Mouse (Mus musculus) embryonic facial prominence, embryonic 15.5 days (tissue): ENCODE measurements around the gene Sesn1. TPM values are rescaled to one million over a fixed set of nuclear protein-coding genes. Genes with fewer than 3 reads are reported as not detected.
"Not testable (repeated sequence)": the region's sequence is repeated elsewhere in the genome, so short reads cannot be mapped to it uniquely, and the experiment has no call there.

Experiments
- ATAC-seq: fragments of 200-750 bp; cut with Nextera tagmentation; 2 replicates; pipeline ENCODE4 v1.8.0; 2017; ENCODE audit warnings: low read depth, moderate TSS enrichment; ENCODE audit not compliant: insufficient number of reproducible peaks, low FRiP score, low TSS enrichment
- H3K27ac ChIP-seq: fragments of 300-500 bp; sonication (generic); replicated peaks from 2 replicates; pipeline ENCODE4 v1.5.1; 2015; ENCODE audit warnings: mild to moderate bottlenecking, inconsistent platforms
- H3K27me3 ChIP-seq: fragments of 300-500 bp; sonication (generic); 2 replicates; pipeline ENCODE4 v1.6.1; 2015; ENCODE audit warnings: inconsistent platforms
- H3K36me3 ChIP-seq: fragments of 300-500 bp; sonication (generic); 2 replicates; pipeline ENCODE4 v1.6.1; 2015; ENCODE audit warnings: mild to moderate bottlenecking, inconsistent platforms
- H3K4me1 ChIP-seq: fragments of 300-500 bp; sonication (generic); 2 replicates; pipeline ENCODE4 v1.6.1; 2015; ENCODE audit warnings: inconsistent platforms
- H3K4me2 ChIP-seq: fragments of 300-500 bp; sonication (generic); replicated peaks from 2 replicates; pipeline ENCODE4 v1.6.1; 2015; ENCODE audit warnings: mild to moderate bottlenecking, inconsistent platforms
- H3K4me3 ChIP-seq: fragments of 300-500 bp; sonication (generic); replicated peaks from 2 replicates; pipeline ENCODE4 v1.5.1; 2015; ENCODE audit warnings: mild to moderate bottlenecking, inconsistent platforms
- H3K9ac ChIP-seq: fragments of 300-500 bp; sonication (generic); 2 replicates; pipeline ENCODE4 v1.6.1; 2015; ENCODE audit warnings: inconsistent platforms
- H3K9me3 ChIP-seq: fragments of 300-500 bp; sonication (generic); replicated peaks from 2 replicates; pipeline ENCODE4 v1.6.1; 2016; ENCODE audit warnings: inconsistent platforms
- WGBS: fragments of 180-500 bp; shearing (Covaris S2); methylation state at CpG from one replicate; pipeline ENCODE4 v1.1.7; 2015; 5-methylcytosine and 5-hydroxymethylcytosine counted together
- polyA plus RNA-seq: library from polyadenylated mRNA; unstranded; fragments of >200 nt; fragmentation: Nextera tagmentation; extraction: Ambion mirVana; gene quantifications from 2 replicates; pipeline ENCODE4 v1.2.1, GENCODE M21; 2015

The Sesn1 gene
- polyA plus RNA-seq, 1 experiment from 2014 or later = 47.7 TPM

DNA sequence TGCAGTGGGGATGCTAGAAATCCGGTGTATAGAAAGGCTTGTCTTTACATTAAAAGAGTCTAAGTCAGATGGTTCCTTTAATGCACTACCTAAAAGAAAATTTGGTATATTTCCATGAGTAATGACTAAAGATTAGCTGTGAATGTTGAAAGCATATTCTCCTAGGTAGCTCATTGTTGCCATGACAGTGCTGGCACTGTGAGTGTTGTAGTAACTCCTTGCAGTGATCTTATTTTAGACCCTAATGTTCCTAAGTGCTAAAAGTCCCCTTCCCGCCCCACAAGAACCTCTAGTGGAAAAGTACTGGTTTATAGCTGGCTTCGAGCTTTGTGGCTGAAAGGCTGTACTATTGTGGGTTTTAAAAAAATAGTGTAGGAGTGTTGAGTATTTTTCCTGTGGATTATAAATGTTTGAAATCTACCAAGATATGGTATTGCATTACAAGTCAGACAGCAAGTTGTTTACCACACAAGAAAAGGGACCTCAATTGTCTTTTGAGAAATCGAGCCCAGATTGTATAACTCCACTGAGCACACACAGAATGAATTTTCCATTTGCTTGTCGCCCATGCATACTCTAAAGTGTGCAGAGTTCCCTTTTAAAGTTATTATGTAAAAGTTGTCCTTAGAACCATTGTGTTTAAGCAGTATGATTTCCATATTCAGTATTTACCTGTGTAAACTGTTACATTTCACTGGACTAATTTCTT is 13.0 kb downstream of the Sesn1 start:
- WGBS = 57% methylated on average over 5 of the region's 5 CpGs
- no peaks in the 10 kb centered on the region for H3K9me3 ChIP-seq
- no peaks in the 10 kb centered on the region for H3K27me3 ChIP-seq
- no peaks in the 10 kb centered on the region for H3K4me1 ChIP-seq
- H3K27ac ChIP-seq = no peak overlapping the region
- no peak overlapping the region for H3K9ac ChIP-seq
- H3K4me2 ChIP-seq = no peak overlapping the region
- ATAC-seq = no peak
- H3K36me3 ChIP-seq = no peaks in the 10 kb centered on the region
- no peak overlapping the region for H3K4me3 ChIP-seq

DNA sequence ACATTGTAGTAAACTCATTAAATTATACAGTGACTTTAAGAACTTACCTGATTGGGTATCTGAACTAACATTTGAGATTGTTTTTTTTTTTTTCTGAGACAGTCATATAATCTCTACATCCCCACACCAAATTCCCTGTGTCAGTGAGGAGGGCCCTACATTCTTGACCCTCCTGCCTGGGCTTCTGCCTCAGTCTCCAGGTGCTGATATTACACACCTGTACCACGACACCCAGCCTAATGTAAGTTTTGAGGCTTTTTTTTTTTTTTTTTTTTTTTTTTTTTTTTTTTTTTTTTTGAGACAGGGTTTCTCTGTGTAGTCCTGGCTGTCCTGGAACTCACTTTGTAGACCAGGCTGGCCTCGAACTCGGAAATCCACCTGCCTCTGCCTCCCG is 13.5 kb downstream of the Sesn1 start:
- not testable (repeated sequence) for H3K36me3 ChIP-seq, H3K27ac ChIP-seq, H3K4me3 ChIP-seq, ATAC-seq, H3K9me3 ChIP-seq, H3K4me1 ChIP-seq, H3K9ac ChIP-seq, H3K4me2 ChIP-seq, H3K27me3 ChIP-seq
- 80% methylated on average over 4 of the region's 4 CpGs for WGBS

DNA sequence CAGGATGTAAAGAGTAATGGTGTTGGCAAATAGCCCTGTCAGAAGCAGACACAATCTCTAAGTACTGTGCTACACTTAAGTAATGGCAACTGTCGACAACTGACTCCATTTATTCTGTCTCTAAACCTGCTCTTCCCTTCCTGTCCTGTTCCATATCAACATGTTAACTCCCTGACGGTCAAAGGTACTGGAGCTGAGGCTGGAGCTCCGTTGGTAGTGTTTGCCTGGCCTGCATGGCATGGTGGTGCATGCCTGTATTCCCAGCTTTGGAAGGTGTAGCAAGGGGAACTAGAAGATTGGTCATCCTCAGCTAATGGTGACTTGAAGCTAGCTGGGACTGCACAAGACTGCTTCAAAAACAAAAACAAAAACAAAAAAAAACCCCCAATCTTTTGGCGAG is 14.2 kb downstream of the Sesn1 start:
- no peaks in the 10 kb centered on the region for H3K4me1 ChIP-seq
- no peak overlapping the region for H3K27ac ChIP-seq
- H3K4me3 ChIP-seq = no peak overlapping the region
- ATAC-seq = no peak
- no peaks in the 10 kb centered on the region for H3K9me3 ChIP-seq
- no peaks in the 10 kb centered on the region for H3K36me3 ChIP-seq
- no peak overlapping the region for H3K9ac ChIP-seq
- WGBS = 80% methylated on average over 4 of the region's 4 CpGs
- H3K4me2 ChIP-seq = no peak overlapping the region
- H3K27me3 ChIP-seq = no peaks in the 10 kb centered on the region

DNA sequence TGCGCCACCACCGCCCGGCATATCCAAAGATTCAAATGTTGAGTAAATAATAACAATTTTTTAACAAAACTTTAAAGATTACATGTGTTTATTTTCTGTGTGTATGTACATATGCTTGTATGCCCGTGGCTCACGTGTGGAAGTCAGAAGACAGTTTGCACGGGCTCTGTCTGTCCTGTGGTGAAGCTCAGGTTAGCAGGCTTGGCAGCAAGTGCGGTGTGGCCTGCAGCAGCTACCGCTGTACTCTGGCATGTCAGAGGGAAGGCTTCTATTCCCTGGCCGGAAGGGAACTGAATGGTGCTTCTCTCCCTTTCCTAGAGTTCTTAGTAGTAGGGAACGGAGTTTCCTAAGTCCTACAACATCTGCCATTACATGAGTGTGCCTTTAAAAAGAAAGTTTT is 15.3 kb downstream of the Sesn1 start:
- no peak overlapping the region for H3K4me3 ChIP-seq
- no peaks in the 10 kb centered on the region for H3K4me1 ChIP-seq
- H3K4me2 ChIP-seq = no peak overlapping the region
- no peak overlapping the region for H3K27ac ChIP-seq
- ATAC-seq = no peak
- no peak overlapping the region for H3K9ac ChIP-seq
- no peaks in the 10 kb centered on the region for H3K36me3 ChIP-seq
- WGBS = 82% methylated on average over 10 of the region's 10 CpGs
- no peaks in the 10 kb centered on the region for H3K9me3 ChIP-seq
- H3K27me3 ChIP-seq = no peaks in the 10 kb centered on the region

DNA sequence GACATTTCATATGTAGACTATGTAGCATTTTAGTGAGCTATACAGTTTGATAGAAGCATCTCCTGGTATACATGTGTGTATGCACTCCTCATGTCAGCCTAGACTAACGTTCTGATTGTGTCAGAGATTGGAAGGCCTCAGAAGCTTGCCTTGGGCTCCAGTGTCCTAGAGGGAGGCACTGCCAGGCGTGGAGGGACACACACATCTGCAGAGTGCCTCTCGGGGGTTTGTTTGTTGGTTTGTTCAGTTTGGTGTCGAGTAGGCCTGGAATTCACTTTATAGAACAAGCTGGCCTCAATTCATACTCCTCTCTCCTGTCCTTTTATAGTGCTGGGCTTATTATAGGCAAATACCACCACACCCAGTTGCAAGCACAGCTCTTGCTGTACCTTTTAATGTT is 16.3 kb downstream of the Sesn1 start:
- no peak overlapping the region for H3K9ac ChIP-seq
- WGBS = 70% methylated on average over 4 of the region's 4 CpGs
- H3K27ac ChIP-seq = no peak overlapping the region
- no peak for ATAC-seq
- H3K4me1 ChIP-seq = 0 out of 2 replicates have a peak, but pooled peaks cover under 1% of the 10 kb centered on the region
- no peaks in the 10 kb centered on the region for H3K9me3 ChIP-seq
- H3K4me3 ChIP-seq = no peak overlapping the region
- no peaks in the 10 kb centered on the region for H3K27me3 ChIP-seq
- no peaks in the 10 kb centered on the region for H3K36me3 ChIP-seq
- H3K4me2 ChIP-seq = no peak overlapping the region

DNA sequence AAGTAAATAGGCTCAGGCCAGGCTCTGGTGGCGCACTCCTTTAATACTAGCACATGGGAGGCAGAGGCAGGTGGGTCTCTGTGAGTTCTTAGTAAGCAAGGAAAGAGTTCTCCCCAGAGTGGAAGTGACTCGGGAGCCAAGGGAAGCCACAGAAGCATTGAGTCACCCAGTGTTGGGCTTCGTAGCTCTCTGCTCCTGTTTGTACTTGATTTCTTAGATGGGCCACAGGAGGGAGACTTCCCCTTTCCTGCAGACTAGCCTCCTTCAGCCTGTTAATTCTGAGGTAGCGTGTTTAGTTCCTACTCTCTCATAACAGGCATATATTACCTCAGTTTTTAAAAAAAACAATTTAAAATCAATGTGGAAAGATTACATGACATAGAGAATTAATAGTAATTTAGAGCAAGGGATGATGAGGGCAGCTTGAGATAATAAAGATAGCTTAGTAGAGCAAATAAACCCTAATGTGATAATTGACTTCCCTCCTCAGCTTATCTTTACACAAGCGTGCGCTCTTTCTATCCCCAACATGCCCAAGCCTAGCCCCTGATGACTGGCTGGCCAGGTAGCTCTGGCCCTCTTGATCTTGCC is 16.9 kb downstream of the Sesn1 start:
- no peak overlapping the region for H3K27ac ChIP-seq
- peaks cover 6% of the 10 kb centered on the region; the same call in 1 of the 2 replicates for H3K4me1 ChIP-seq
- H3K36me3 ChIP-seq = no peaks in the 10 kb centered on the region
- H3K9me3 ChIP-seq = no peaks in the 10 kb centered on the region
- H3K9ac ChIP-seq = no peak overlapping the region
- no peak for ATAC-seq
- H3K4me2 ChIP-seq = no peak overlapping the region
- 76% methylated on average over 6 of the region's 6 CpGs for WGBS
- no peak overlapping the region for H3K4me3 ChIP-seq
- no peaks in the 10 kb centered on the region for H3K27me3 ChIP-seq

DNA sequence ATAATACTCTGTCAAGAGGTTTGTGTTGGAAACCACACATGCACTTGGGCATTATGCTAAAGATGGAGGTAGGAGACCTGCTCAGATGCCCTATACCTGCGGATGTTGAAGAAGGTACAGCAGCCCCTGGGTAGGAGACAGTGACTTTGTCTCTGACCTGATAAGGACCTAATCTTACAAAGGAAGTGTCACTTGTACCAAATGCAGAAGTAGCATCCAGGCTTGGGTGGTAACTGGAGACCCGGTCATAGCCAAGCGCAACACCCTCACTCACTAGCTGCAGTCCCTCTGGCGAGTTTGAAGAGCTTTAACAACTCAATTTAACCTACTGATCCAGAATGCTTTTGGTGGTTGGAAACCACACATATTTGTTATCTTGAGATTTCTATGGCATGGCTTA is 18.0 kb downstream of the Sesn1 start:
- WGBS = 90% methylated on average over 4 of the region's 4 CpGs
- Histone ChIP-seq H3K36me3 (no peaks in the 10 kb centered on the region), H3K4me1 (peaks cover 11% of the 10 kb centered on the region), H3K4me2 (no peak overlapping the region), H3K9me3 (no peaks in the 10 kb centered on the region), H3K9ac (no peak overlapping the region), H3K27ac (no peak overlapping the region), H3K4me3 (no peak overlapping the region), H3K27me3 (no peaks in the 10 kb centered on the region)
- ATAC-seq = no peak

DNA sequence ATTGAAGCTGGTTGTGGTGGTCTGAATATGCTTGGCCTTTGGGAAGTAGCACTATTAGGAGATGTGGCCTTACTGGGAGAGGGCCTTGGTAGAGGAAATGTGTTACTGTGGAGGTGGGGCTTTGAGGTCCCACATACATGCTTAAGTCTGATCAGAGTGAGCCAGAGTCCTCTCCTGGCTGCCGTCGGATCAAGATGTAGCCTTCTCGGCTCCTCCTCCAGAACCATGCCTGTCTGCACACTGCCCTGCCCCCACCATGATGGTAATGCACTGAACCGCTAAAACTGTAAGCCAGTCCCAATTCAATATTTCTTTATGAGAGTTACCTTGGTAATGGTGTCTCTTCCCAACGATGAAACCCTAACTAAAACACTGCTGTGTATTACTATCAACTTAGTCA is 19.5 kb downstream of the Sesn1 start:
- Histone ChIP-seq H3K9me3 (no peaks in the 10 kb centered on the region), H3K27ac (no peak overlapping the region), H3K27me3 (no peaks in the 10 kb centered on the region), H3K4me2 (no peak overlapping the region), H3K9ac (no peak overlapping the region), H3K4me1 (peaks cover 11% of the 10 kb centered on the region), H3K36me3 (no peaks in the 10 kb centered on the region), H3K4me3 (no peak overlapping the region)
- ATAC-seq = no peak
- WGBS = 76% methylated on average over 5 of the region's 5 CpGs

DNA sequence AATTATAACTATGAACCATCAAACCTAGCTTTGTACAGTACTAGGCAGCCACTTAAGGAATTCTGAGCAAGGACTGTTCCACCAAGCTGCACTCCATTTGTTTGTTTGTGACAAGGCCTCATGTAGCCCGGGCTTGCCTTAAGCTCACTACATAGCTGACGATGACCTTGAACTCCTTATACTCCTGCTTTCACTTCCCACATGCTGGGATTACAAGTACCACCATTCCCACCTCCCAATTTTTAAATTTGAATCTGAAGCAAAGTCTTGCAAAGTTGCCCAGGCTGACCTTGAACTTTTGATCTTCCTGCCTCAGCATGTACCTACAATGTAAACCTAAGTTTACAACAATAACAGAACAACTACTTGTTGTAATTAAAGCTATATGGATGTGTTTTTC is 20.2 kb downstream of the Sesn1 start:
- H3K27ac ChIP-seq = no peak overlapping the region
- WGBS = 88% methylated on average over 2 of the region's 2 CpGs
- no peaks in the 10 kb centered on the region for H3K9me3 ChIP-seq
- no peaks in the 10 kb centered on the region for H3K27me3 ChIP-seq
- peaks cover 11% of the 10 kb centered on the region for H3K4me1 ChIP-seq
- no peaks in the 10 kb centered on the region for H3K36me3 ChIP-seq
- no peak overlapping the region for H3K9ac ChIP-seq
- H3K4me2 ChIP-seq = no peak overlapping the region
- no peak for ATAC-seq
- H3K4me3 ChIP-seq = no peak overlapping the region

DNA sequence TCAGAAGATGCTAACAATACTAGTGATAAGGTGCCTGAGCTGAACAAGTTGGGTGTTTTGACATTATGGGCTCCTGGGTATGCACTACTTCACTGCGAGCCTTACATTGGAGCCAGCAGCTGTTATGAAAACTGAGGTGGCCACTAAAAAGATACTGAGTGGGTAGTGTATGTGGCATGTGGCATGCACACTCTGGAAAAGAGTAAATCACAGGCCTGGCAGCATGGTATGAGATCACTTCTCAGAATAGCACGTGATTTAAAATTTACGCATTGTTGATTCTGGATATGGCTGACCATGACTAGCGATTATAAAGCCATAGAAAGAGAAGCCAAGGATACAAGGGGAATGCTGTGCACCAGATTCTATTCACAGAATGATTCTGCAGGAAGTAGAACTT is 20.7 kb downstream of the Sesn1 start:
- Histone ChIP-seq H3K4me1 (peaks cover 11% of the 10 kb centered on the region), H3K9ac (no peak overlapping the region), H3K4me3 (no peak overlapping the region), H3K27me3 (no peaks in the 10 kb centered on the region), H3K4me2 (no peak overlapping the region), H3K9me3 (no peaks in the 10 kb centered on the region), H3K36me3 (no peaks in the 10 kb centered on the region), H3K27ac (no peak overlapping the region)
- ATAC-seq = no peak
- 53% methylated on average over 4 of the region's 4 CpGs for WGBS

DNA sequence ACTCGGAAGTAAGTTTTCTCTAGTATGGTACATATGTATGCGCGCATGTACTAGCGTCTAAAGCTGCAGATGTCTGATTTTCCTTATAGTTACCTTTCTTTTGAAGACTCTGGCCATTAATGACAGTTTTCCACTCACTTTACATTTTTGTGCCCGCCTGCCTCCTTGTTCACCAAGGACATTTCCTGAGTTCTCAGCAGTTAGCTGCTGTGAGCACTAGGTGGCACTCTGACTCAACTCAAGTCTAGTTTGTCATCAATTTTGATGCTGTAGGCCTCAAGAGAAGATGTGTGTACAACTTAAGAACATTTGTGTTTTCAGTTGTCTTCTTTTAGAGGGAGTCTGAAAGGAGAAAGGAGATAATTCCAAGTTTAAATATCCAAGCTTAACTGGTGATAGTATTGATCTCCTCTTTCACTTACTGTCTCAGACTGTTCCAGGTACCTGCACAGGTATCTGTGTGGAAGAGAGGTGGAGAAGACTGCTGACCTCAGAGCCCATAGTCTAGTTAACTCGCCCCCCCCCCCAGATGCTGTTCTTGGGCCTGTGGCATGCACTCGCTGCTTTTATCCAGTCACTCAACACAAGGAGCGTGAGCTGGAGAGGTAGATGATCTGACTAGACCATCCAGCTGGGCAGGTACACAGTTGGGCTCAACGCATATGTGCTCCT is 21.3 kb downstream of the Sesn1 start:
- no peaks in the 10 kb centered on the region for H3K9me3 ChIP-seq
- 51% methylated on average over 9 of the region's 9 CpGs for WGBS

More for the DNA sequence above, 21.3 kb downstream of the Sesn1 start:
- no peak overlapping the region for H3K9ac ChIP-seq
- H3K4me2 ChIP-seq = no peak overlapping the region
- no peak overlapping the region for H3K4me3 ChIP-seq
- H3K4me1 ChIP-seq = peaks cover 11% of the 10 kb centered on the region
- no peak overlapping the region for H3K27ac ChIP-seq
- no peaks in the 10 kb centered on the region for H3K36me3 ChIP-seq
- ATAC-seq = 0 out of 2 replicates have a peak, but pooled peaks have one; percentile 11
- H3K27me3 ChIP-seq = no peaks in the 10 kb centered on the region
